Mouse (Mus musculus) erythroid progenitor cell, adult 5-6 weeks (primary cell): ENCODE data around the gene Spata32. TPM values are rescaled to one million over a fixed set of nuclear protein-coding genes. Genes with fewer than 3 reads are reported as not detected.

ENCODE experiments used
- ATAC-seq: replicated peaks from 2 replicates; pipeline ENCODE4 v1.8.0; 2016; ENCODE audit warnings: moderate number of reproducible peaks, mild to moderate bottlenecking, moderate TSS enrichment, inconsistent platforms; ENCODE audit not compliant: poor library complexity, low FRiP score, severe bottlenecking
- total RNA-seq, 2 experiments: library from RNA; stranded (forward) in 1 of 2; stranded (reverse) in 1 of 2; fragments of 150-400 nt in 1 of 2; fragments of 186-747, 209-891 nt in 1 of 2; gene quantifications; 2 replicates each; pipeline versions ENCODE4 v1.2.3 to v1.2.4; 2015 to 2017; ENCODE audit warnings: low replicate concordance in 2 of 2

Gene Spata32
- total RNA-seq, 2 experiments from 2014 or later, result not detected

GRCm38 (mm10) chr11:103177815-103178485 is 40.3 kb downstream of the Spata32 start:
- no peak for ATAC-seq

- ATAC-seq, result no peak
These were observed 41.0 kb downstream of the Spata32 start for GRCm38 (mm10) chr11:103177216-103177615.

- no peak for ATAC-seq
These were observed 41.7 kb downstream of the Spata32 start for GRCm38 (mm10) chr11:103176510-103176909.

DNA sequence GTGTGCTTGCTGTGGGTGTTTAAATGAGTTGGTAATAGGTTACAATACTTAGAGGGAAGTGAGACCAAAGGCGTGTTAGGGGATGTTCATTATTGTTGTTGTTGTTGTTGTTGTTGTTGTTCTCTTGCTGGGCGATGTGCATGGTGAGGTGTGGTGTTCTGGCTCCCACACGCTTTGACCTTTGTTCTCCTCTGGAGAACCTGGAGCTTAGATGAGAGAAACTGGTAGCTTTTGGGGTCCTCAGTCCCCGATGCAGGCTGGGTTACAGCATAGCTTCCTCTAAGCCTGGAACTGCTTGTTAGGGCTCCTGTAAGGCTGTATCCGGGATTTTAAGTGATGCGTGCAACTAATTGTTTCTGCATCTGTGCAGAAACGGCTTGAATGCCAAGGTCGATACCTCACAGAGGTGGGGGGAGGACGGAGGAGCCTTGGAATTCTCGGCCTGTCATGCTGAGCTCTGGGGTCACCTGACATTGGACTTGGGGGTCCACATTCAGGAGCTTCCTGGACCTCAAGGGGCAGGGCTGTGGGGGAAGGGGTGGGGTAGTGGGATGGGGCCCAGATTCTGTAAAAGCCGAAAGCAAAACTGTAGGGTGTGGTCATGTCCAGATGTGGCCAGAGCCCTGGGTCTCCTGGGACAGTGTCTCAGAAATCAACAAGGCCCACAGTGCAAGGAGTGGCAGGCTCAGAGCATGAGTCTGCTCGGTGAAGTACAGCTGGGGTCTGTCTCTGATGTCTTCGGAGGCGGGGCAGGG is 42.4 kb downstream of the Spata32 start:
- ATAC-seq, result no peak

- no peak for ATAC-seq
These were observed 43.3 kb downstream of the Spata32 start for GRCm38 (mm10) chr11:103174891-103175391.

DNA sequence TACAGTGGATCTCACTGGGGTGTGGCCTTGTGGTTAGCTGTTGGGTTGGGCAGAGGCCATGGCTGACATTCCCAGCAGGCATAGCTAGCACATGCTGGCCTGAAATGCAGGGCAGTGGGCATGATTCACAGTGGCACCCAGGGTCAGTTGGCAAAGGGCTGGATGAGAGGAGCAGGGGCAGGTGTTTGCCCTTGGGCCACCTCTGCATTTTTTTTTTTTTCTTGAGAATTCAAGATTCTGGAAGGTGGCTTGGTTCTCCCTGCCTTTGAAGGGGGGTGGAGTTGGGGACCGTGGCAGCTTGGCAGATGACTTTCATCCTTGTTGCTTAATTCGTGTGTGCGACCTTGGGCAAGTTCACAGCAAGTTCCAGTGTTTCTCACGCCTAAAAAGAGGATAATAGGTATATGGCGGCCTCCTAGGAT is 43.8 kb downstream of the Spata32 start:
- ATAC-seq, result no peak

GRCm38 (mm10) chr11:103173771-103174344 is 44.4 kb downstream of the Spata32 start:
- ATAC-seq, result no peak

GRCm38 (mm10) chr11:103173041-103173770 is 45.0 kb downstream of the Spata32 start:
- no peak for ATAC-seq

- ATAC-seq, result no peak
These were observed 45.7 kb downstream of the Spata32 start for GRCm38 (mm10) chr11:103172392-103173040.

GRCm38 (mm10) chr11:103171703-103172391 is 46.4 kb downstream of the Spata32 start:
- ATAC-seq, result no peak

DNA sequence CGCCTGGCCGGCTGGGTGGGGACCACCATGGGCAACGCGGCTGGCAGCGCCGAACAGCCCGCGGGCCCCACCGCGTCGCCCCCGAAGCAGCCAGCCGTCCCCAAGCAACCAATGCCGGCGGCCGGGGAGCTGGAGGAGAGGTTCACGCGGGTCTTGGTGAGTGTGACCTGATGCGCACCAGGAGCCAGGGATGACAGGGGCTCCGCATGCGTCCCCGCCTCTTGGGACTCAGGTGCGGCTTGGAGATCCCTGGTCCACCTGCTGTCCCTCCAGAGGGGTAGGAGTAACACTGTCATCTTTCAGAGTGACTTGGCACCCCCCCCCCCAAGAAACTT is 47.0 kb downstream of the Spata32 start:
- ATAC-seq, result no peak

DNA sequence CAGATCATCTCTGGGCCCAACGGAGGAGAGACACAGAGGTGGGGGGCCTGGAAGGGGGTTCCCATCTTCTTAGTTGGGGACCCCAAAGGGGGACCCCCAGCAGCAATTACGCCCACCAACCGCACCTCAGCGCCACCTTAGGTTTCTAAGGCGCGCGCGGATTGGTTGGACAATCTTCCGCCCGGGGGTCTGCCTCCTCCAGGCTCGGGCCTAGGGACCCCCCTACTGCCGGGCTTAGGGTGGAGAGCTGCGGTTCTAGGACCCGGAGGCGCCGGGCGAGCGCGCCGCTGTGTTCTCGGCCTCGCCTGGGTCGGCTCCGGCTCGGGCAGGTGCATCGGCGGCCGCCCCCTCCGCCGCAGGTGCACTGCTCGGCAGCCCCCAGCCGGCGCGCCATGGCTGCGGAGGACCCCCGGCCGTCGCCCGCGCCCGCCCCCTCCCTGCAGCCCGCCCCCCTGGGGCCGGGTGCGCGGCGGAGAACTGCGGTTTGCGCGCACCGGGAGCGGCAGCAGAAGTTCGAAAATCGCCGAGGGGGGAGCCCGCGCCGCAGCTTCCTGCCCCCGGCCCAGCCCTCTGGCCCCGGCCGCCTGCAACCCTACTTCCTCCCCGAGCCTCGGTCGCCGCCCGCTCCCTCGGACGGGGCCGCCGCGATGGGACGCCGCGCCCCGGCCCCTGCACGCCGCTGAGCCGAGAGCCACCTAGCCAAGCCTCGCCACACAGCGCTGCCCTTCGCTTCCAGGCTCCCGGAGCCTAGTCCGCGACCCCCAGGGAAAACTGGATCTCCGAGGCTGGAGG is 47.5 kb downstream of the Spata32 start, which contains the start of gene Fmnl1:
Gene Fmnl1, plus strand, starts transcription at position 614 of the 792 bp plus-strand sequence.
- ATAC-seq, result no peak

DNA sequence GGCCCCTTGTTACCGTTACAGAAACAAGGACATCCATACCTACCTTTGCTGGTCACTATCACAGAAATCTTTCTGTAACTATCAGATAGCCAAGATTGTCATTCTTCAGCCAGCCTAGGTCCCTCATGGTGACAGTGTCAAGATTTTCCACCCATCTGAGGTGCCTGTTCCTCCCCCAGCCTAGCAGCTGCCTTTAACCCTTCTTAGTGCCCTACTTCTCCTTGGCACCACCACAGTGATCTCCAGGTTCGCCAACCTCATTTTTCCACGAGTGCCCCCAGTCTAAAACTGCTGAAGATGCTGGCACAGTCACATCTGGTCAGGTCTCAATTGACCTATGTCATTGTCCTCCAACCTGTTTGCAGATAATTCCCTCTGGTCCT is 48.1 kb downstream of the Spata32 start:
- ATAC-seq, result no peak

DNA sequence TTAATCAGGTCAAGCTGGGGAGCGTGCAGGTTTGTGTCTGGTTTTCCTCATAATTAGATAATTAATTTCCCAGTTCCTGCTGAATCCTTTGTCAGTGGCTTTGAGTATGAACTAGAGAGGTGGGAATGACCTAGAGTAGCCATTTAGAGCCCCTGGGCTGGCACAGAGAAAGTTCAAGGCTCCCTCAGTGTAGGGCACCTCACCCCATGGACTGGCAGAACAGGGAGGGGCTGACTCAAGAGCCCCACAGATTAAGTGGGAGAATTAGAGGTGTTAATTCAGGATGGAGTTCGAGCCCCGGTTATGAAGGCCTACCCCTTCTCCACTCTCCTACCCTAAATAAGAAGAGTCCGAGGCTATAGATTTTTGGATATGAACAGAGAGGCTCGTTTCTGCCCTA is 48.6 kb downstream of the Spata32 start:
- no peak for ATAC-seq

GRCm38 (mm10) chr11:103168690-103169390 is 49.4 kb downstream of the Spata32 start:
- ATAC-seq, result no peak

DNA sequence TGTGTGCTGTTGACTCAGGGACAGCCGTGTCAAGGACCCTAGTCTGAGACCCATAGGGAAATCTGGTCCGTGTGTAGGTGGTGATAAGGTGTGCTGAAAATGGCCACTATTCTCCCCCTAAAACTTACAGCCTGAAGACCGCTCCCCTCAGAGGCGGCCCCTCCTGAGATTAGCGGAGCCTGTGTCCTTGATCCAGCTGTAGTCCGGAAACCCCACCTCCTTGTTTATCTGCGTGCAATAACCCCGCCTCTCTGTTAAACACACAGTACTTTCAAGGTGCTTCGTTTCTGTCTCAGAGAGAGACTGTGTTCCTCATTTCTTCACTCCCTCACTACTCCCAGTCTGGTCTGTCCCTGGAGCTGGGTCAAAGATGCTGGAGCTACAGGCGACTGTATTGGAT is 53.8 kb downstream of the Spata32 start:
- ATAC-seq, result no peak

DNA sequence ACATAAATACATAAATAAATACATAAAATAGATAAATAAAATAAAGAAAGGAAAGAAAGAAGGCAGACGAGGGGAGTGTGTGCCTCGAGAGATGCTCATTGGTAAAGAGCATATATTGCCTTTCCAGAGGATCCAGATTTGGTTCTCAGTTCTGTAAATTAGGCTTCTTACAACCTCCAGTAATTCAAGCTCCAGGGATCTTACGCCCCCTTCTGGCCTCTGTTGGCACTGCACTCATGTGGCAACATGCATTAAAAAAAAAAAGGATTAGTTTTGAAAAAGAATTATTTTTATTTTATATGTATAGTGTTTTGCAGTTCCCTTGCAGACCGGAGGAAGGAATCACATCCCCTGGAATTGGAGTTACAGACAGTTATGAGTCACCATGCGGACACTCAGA is 56.1 kb downstream of the Spata32 start:
- no peak for ATAC-seq

- no peak for ATAC-seq
These were observed 56.8 kb downstream of the Spata32 start for GRCm38 (mm10) chr11:103161449-103161848.
